ENCODE assay signal across 8 mouse cellular contexts in genomic region chr11:84868786-84869259, GRCm38 (mm10). TPM values are rescaled to one million over a fixed set of nuclear protein-coding genes. Genes with fewer than 3 reads are reported as not detected.
DNase-seq lines count a peak whose midpoint lies in the region; ATAC-seq and TF ChIP-seq lines count a peak whose summit lies in the region.

No protein-coding gene starts in this region.

- no peak for TF ChIP-seq CTCF in midbrain, postnatal 0 days (IDR thresholded peaks at IDR 0.05)

- H3K36me3 ChIP-seq in kidney, embryonic 15.5 days, result peaks cover 15% of the 10 kb centered on the region
- H3K36me3 ChIP-seq in hindbrain, embryonic 14.5 days (replicated peaks; ENCODE audit: control insufficient read depth, insufficient read depth), result no peaks in the 10 kb centered on the region
- H3K36me3 ChIP-seq in midbrain, postnatal 0 days (ENCODE audit: insufficient read depth, low read length), result no peaks in the 10 kb centered on the region

- ATAC-seq in kidney, embryonic 15.5 days (replicated peaks; ENCODE audit: low FRiP score), result no peak
- ATAC-seq in hindbrain, embryonic 14.5 days (ENCODE audit: low FRiP score), result no peak
- no peak for ATAC-seq in midbrain, postnatal 0 days (ENCODE audit: low FRiP score)
- ATAC-seq in megakaryocyte progenitor cell, adult 5-6 weeks (replicated peaks; ENCODE audit: poor library complexity), result no peak

- peak overlapping the region; percentile 77 for H3K4me2 ChIP-seq in kidney, embryonic 15.5 days
- peak overlapping the region; percentile 93 for H3K4me2 ChIP-seq in hindbrain, embryonic 14.5 days (replicated peaks)
- peak overlapping the region; percentile 88 for H3K4me2 ChIP-seq in midbrain, postnatal 0 days (ENCODE audit: low read depth, low read length, poor library complexity, severe bottlenecking)

- peak overlapping the region; percentile 99 for H3K27ac ChIP-seq in kidney, embryonic 15.5 days
- peak overlapping the region; percentile 100; the same call in 1 of the 2 replicates for H3K27ac ChIP-seq in hindbrain, embryonic 14.5 days
- no peak overlapping the region for H3K27ac ChIP-seq in midbrain, postnatal 0 days (ENCODE audit: low read depth, low read length)

- peak overlapping the region; percentile 87 for H3K9ac ChIP-seq in kidney, embryonic 15.5 days
- H3K9ac ChIP-seq in hindbrain, embryonic 14.5 days, result peak overlapping the region; percentile 90
- H3K9ac ChIP-seq in midbrain, postnatal 0 days (replicated peaks; ENCODE audit: low read length, poor library complexity, severe bottlenecking), result 0 out of 2 replicates have a peak overlapping the region, but pooled peaks have one; percentile 93

- peaks cover 19% of the 10 kb centered on the region for H3K4me1 ChIP-seq in kidney, embryonic 15.5 days
- H3K4me1 ChIP-seq in hindbrain, embryonic 14.5 days (replicated peaks; ENCODE audit: control insufficient read depth, insufficient read depth, low read length), result peaks cover 23% of the 10 kb centered on the region
- H3K4me1 ChIP-seq in midbrain, postnatal 0 days (ENCODE audit: insufficient read depth, low read length), result peaks cover 5% of the 10 kb centered on the region; the same call in 1 of the 2 replicates

- no peak for DNase-seq in kidney, postnatal 10 days
- DNase-seq in T-cell, adult 2 months (ENCODE audit: low spot score), result peak; percentile 23
- no peak for DNase-seq in hindbrain, embryonic 14.5 days (ENCODE audit: low spot score)
- no peak for DNase-seq in midbrain, postnatal 0 days (ENCODE audit: low spot score)
- DNase-seq in left cerebral cortex, postnatal 25 days (ENCODE audit: low spot score in 2 of 2), result no peak
- no peak for DNase-seq in spleen, postnatal 4 days (ENCODE audit: low spot score in 2 of 2)

- intact Hi-C loops in left cerebral cortex, postnatal 25 days (cut with DNase I), result no loop called here

- no peaks in the 10 kb centered on the region for H3K27me3 ChIP-seq in kidney, embryonic 15.5 days
- H3K27me3 ChIP-seq in hindbrain, embryonic 14.5 days (ENCODE audit: control insufficient read depth, insufficient read depth, low read length), result no peaks in the 10 kb centered on the region
- H3K27me3 ChIP-seq in midbrain, postnatal 0 days (ENCODE audit: insufficient read depth, low read length), result no peaks in the 10 kb centered on the region

- 10% methylated on average over 7 of the region's 7 CpGs for WGBS in kidney, embryonic 15.5 days
- 18% methylated on average over 7 of the region's 7 CpGs for WGBS in hindbrain, embryonic 14.5 days
- 12% methylated on average over 7 of the region's 7 CpGs for whole genome bisulfite sequencing in midbrain, postnatal 0 days

- H3K9me3 ChIP-seq in kidney, embryonic 15.5 days (replicated peaks), result no peaks in the 10 kb centered on the region
- H3K9me3 ChIP-seq in hindbrain, embryonic 14.5 days (ENCODE audit: control insufficient read depth, low read length), result no peaks in the 10 kb centered on the region
- H3K9me3 ChIP-seq in midbrain, postnatal 0 days (ENCODE audit: low read length), result no peaks in the 10 kb centered on the region

- peak overlapping the region; percentile 96 for H3K4me3 ChIP-seq in kidney, embryonic 15.5 days (replicated peaks)
- H3K4me3 ChIP-seq in hindbrain, embryonic 14.5 days (replicated peaks; ENCODE audit: low read length), result peak overlapping the region; percentile 96
- peak overlapping the region; percentile 93 for H3K4me3 ChIP-seq in midbrain, postnatal 0 days (ENCODE audit: low read depth, low read length)

RNA-seq across cellular contexts. Expression of gene Ggnbp2, which starts 1.8 kb away (rescaled TPM):
- polyA plus RNA-seq in kidney, embryonic 15.5 days (2015; fragmentation: Nextera tagmentation; extraction: Ambion mirVana), result 66.2 and 68.1 TPM in 2 replicates
- polyA plus RNA-seq in hindbrain, embryonic 14.5 days (2014; fragmentation: Nextera tagmentation; extraction: Ambion mirVana), result 67.6 and 69.7 TPM in 2 replicates
- total RNA-seq in midbrain, postnatal 0 days (2014; rRNA removed), result 39.2 and 52.1 TPM in 2 replicates
- polyA plus RNA-seq in midbrain, postnatal 0 days (2015; fragmentation: Nextera tagmentation; extraction: Ambion mirVana), result 62.9 and 65.8 TPM in 2 replicates
- total RNA-seq in left cerebral cortex, postnatal 25 days (2021), result 10 to 100 TPM; 84.8 to 87.4 TPM
- 118 and 133 TPM in 2 replicates for total RNA-seq in megakaryocyte progenitor cell, adult 5-6 weeks (2015)
- 114 and 143 TPM in 2 replicates for total RNA-seq in megakaryocyte progenitor cell, adult 5-6 weeks (2017)

RNA-seq across cellular contexts. Expression of gene Myo19, which starts 11.1 kb away (rescaled TPM):
- 11.1 and 12.3 TPM in 2 replicates for polyA plus RNA-seq in kidney, embryonic 15.5 days (2015; fragmentation: Nextera tagmentation; extraction: Ambion mirVana)
- polyA plus RNA-seq in hindbrain, embryonic 14.5 days (2014; fragmentation: Nextera tagmentation; extraction: Ambion mirVana), result 6.0 and 6.1 TPM in 2 replicates
- 9.4 and 13.6 TPM in 2 replicates for total RNA-seq in midbrain, postnatal 0 days (2014; rRNA removed)
- 4.4 and 4.7 TPM in 2 replicates for polyA plus RNA-seq in midbrain, postnatal 0 days (2015; fragmentation: Nextera tagmentation; extraction: Ambion mirVana)
- total RNA-seq in left cerebral cortex, postnatal 25 days (2021), result 10 to 100 TPM; 11.8 to 13.8 TPM
- total RNA-seq in megakaryocyte progenitor cell, adult 5-6 weeks (2015), result 6.6 and 9.0 TPM in 2 replicates
- total RNA-seq in megakaryocyte progenitor cell, adult 5-6 weeks (2017), result 4.3 and 4.5 TPM in 2 replicates

RNA-seq across cellular contexts. Expression of gene Pigw, which starts 11.3 kb away (rescaled TPM):
- polyA plus RNA-seq in kidney, embryonic 15.5 days (2015; fragmentation: Nextera tagmentation; extraction: Ambion mirVana), result 3.7 and 4.9 TPM in 2 replicates
- polyA plus RNA-seq in hindbrain, embryonic 14.5 days (2014; fragmentation: Nextera tagmentation; extraction: Ambion mirVana), result 2.7 and 3.1 TPM in 2 replicates
- total RNA-seq in midbrain, postnatal 0 days (2014; rRNA removed), result 1.9 and 3.7 TPM in 2 replicates
- polyA plus RNA-seq in midbrain, postnatal 0 days (2015; fragmentation: Nextera tagmentation; extraction: Ambion mirVana), result 1.6 and 1.7 TPM in 2 replicates
- total RNA-seq in left cerebral cortex, postnatal 25 days (2021), result 1 to 10 TPM; 7.7 to 8.3 TPM
- total RNA-seq in megakaryocyte progenitor cell, adult 5-6 weeks (2015), result 4.6 and 7.0 TPM in 2 replicates
- total RNA-seq in megakaryocyte progenitor cell, adult 5-6 weeks (2017), result 3.3 and 4.1 TPM in 2 replicates

RNA-seq across cellular contexts. Expression of gene Dhrs11, which starts 40.0 kb away (rescaled TPM):
- polyA plus RNA-seq in kidney, embryonic 15.5 days (2015; fragmentation: Nextera tagmentation; extraction: Ambion mirVana), result 11.6 and 15.7 TPM in 2 replicates
- polyA plus RNA-seq in hindbrain, embryonic 14.5 days (2014; fragmentation: Nextera tagmentation; extraction: Ambion mirVana), result 10.2 and 10.5 TPM in 2 replicates
- 7.6 and 10.1 TPM in 2 replicates for total RNA-seq in midbrain, postnatal 0 days (2014; rRNA removed)
- polyA plus RNA-seq in midbrain, postnatal 0 days (2015; fragmentation: Nextera tagmentation; extraction: Ambion mirVana), result 9.1 and 12.3 TPM in 2 replicates
- total RNA-seq in left cerebral cortex, postnatal 25 days (2021), result 1 to 10 TPM; 8.8 to 10.0 TPM
- total RNA-seq in megakaryocyte progenitor cell, adult 5-6 weeks (2015), result 21.0 and 23.1 TPM in 2 replicates
- total RNA-seq in megakaryocyte progenitor cell, adult 5-6 weeks (2017), result 14.7 and 20.1 TPM in 2 replicates

RNA-seq across cellular contexts. Expression of gene Znhit3, which starts 47.3 kb away (rescaled TPM):
- 60.0 and 65.0 TPM in 2 replicates for polyA plus RNA-seq in kidney, embryonic 15.5 days (2015; fragmentation: Nextera tagmentation; extraction: Ambion mirVana)
- polyA plus RNA-seq in hindbrain, embryonic 14.5 days (2014; fragmentation: Nextera tagmentation; extraction: Ambion mirVana), result 65.3 and 70.3 TPM in 2 replicates
- 30.0 and 36.0 TPM in 2 replicates for total RNA-seq in midbrain, postnatal 0 days (2014; rRNA removed)
- 79.7 and 86.3 TPM in 2 replicates for polyA plus RNA-seq in midbrain, postnatal 0 days (2015; fragmentation: Nextera tagmentation; extraction: Ambion mirVana)
- total RNA-seq in left cerebral cortex, postnatal 25 days (2021), result 10 to 100 TPM; 29.3 to 35.4 TPM
- total RNA-seq in megakaryocyte progenitor cell, adult 5-6 weeks (2015), result 43.9 and 48.9 TPM in 2 replicates
- 27.1 and 32.3 TPM in 2 replicates for total RNA-seq in megakaryocyte progenitor cell, adult 5-6 weeks (2017)
